Mouse (Mus musculus): ENCODE data around the gene Clptm1. TPM values are rescaled to one million over a fixed set of nuclear protein-coding genes. Genes with fewer than 3 reads are reported as not detected.

Gene Clptm1
- polyA plus RNA-seq (2012; rRNA removed): 81.5 and 83.9 TPM in 2 replicates

DNA sequence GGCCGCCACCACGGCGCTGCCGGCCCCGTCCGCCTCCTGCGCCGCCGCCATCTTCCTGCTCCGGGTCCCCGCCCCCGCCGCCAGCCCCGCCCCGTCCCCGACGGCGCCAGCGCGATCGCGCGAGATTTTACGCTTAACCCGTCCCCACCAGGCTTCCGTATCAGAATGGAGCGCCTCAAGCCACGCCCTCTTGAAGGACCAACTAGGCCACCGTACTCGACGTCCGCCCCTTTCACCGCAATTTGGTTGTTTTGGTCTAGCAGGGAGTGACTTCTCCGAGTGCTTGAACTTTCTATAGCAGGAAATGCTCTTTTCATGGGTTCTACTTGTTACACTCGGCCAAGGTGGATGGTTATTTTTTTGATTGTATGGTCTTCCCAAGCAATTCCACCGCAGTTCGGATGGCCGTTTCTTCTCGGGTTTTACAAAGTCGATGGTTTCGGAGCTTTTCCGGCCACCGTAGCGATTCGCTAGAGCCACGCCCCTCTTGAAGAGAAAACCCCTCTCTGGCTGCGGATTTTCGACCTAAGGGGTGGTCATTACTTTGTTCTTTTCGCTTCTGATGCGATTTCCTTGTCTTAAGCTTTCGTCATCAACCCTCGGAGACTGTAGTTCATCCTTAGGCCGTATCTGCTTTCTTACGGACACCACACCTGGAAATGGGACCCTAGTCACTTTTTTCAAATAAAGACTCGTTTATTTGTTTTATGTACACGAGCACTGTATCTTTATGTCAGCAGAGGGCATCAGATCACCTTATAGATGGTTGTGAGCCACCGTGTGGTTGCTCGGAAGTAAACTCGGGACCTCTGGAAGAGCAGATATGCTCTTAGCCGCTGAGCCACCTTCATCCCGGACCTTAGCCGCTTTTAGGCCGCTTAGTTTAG, at the start of gene Clptm1:
Gene Clptm1, minus strand, starts transcription at position 79 of the 887 bp plus-strand sequence.

DNA sequence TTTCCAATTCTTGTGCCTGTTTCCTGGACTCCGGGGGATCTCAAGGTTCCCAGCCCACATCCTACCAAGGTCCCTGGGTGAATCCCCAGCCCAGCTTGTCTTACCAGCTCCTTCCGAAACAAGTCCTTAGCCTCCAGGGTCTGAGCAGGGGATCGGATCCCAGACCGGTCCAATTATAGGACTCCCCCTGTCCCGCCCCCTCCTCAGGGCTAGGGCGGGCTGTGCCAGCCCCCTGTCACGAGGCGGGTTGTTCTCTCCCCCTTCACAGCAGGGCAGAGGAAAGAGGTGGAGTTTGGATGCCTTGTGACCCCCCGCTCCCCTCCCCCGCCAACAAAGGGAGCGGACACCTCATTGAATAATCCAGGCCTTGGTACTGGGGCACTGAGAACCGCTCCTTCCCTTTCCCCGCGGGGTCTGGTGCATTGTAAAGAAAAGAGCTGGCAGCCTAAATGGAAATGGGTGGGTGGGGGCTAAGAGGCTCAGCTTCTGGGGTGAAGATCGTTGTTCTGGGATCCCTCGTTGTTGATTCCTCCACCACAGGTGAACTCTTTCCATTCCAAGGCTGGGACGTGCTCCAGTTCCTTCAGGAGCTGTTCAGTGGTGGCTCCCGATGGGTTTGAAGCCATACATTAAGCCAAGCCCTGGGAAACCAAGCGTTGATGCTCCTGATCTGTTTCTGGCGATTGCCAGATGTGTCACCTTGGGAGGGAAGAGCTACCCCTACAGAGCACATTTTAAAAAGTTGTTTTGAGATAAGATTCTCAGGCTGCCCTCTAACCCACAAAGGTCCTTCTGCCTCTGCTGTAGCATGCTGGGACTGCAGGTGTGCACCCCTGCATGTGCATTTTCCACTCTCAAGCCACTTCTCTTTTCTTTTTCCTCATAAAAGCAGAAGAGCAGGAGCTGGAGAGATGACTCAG, 34.3 kb upstream of the Clptm1 start, which contains the start of gene Apoe:
Gene Apoe, minus strand, starts transcription at position 282 of the 920 bp plus-strand sequence.

DNA sequence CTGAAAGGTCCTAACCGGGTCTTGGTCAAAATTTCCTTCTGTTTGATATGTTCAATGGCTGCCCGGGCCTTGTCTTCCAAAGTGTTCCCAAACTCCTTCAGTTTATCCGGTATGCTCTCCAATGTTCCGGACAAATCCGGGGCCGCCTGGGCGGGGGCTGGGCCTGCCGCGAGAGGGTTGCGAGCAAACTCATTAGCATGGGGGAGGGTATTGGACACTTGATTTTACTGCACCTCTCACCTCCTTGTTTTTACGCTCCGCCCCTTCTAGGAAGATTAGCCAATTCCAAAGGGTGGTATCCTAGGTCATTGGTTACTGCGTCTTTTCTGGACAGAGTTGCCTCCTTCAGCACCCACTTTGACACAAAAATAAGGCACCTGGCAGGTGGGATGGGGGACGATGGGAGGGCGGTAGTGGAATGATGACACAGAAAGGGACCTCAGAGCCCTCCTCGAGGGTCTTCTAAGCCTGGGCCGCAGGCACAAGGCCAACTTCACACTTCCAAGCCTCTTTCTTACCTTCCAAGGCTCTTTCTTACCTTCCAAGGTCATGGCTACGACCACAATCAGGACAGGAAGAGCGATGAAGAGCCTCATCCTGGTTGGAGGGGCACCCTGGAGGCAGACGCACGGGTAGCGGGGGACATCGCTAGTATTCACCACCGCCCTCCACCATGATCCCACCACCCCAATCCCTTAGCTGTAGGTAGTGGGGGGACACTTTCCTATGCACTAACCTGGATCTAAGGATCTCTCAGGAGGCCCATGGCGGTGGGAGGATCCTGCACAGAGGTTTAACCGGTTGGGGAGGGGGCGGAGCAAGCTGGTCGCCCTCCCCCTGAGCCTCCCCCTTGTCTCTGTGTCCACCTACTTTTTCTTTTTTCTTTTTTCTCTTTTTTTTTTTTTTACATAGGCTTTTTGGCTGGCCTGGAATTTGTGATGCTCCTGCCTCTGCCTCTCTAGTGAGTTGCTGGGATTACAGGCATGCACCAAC, 27.3 kb upstream of the Clptm1 start, which contains the start of gene Apoc1:
Gene Apoc1, minus strand, starts transcription at position 788 of the 993 bp plus-strand sequence.

DNA sequence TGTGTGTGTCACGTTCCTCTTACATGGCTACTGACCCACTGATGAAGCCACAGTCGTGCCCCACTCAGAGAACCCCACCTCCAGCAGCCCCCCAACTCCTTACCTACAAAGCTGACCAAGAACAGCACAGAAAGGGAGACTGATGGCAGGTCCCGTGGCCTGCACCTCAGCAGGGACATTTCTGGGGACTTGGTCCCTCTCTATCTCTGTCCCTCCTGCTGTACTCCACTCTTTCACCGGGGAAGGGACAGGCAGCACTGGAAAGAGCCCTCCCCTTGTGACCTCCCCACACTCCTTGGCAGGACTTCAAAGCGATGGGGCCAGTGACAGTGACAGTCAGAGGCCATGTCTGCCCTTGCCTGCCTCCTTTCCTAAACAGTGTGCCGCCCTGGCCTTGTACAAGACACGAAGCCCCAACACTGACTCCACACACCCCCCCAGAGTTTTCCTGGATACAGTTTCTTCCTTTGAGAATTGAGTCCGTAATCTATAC, 16.4 kb upstream of the Clptm1 start, which contains the start of the genes Gm44805 and Apoc4:
Gene Gm44805, minus strand, starts transcription at position 222 of the 493 bp plus-strand sequence.
Gene Apoc4, minus strand, starts transcription at position 278 of the 493 bp plus-strand sequence.

DNA sequence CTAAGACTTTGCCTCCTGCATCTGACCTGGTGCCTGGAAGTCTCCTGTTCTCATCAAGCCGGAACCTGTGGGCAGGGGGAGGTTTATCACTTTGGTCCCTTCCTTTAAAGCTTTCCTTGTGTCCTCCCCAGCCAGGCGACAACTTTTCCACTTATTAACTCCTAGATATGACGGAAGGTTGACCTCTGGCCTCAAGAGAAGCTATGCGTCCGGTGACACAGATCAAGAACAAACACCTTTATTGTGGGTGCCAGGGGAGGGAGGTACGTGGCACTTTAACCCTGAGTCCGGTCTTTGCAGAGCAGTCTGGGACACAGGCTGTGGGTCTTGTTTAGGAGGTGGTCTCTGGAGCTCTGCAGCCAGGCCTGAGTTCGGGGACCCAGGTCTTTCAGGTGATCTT, 13.0 kb upstream of the Clptm1 start, which contains the start of gene Apoc2:
Gene Apoc2, minus strand, starts transcription at position 70 of the 400 bp plus-strand sequence.

DNA sequence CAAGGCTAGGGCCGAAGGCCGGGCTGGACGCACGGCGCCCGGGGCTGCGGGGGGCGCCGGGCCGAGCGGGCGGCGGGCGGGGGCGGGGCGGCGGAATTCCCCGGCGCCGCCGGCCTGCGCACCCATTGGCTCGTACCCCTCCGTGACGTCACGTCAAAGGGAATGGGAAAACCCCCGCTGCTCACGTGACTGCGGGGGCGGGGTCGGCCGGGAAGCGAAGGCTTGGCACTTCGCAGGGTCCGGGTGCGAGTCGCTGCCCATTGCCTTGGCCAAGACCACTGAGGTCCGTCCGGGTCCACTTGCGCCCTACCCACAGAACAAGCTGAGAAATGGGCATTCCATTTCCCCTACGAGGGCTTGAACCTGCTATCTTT, 35.5 kb downstream of the Clptm1 start, which contains the start of gene Relb:
Gene Relb, minus strand, starts transcription at position 78 of the 374 bp plus-strand sequence.

DNA sequence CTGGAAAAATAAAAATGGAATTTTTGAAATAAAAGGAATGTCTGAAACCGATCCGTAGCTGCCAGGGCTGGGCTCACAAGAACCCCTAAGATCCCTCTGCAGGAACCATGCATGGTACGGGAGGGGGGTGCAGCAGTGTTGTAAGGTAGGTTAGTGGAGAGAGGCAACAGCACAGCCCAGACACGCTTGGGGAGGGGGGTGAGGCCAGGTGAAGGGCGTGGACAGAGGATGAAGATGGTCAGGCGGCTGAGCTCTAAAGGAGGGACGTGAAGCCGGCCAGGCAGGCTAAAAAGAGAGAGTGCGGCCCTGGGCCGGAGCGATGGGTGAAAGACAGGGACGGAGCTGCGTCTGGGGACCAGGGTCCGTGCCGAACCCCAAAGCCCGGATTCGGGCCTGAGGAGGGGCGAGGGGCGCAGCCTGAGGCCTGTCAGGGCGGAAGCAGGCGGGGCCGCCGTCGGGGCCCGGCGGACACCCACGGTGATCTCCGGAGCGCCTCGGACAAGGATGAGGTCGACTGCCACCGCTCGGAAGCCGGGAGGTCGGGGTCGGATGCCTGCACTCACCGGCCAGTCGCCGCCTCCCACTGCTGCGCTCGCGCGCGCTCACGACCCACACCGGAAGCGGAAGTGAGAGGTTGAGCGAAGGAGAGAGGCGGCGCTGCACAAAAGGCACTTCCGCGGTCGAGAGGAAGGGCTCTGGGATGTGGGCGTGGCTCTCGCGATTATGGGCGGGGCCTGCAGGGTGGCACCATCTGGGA, 60.8 kb downstream of the Clptm1 start, which contains the start of gene Clasrp:
Gene Clasrp, minus strand, starts transcription at position 638 of the 757 bp plus-strand sequence.

Other genes with a start within 250 kb of the Clptm1 start
- gene Mark4, start 206.2 kb downstream of the Clptm1 start, polyA plus RNA-seq (2012; rRNA removed): 51.1 and 55.1 TPM in 2 replicates
- gene Exoc3l2, start 201.7 kb downstream of the Clptm1 start, polyA plus RNA-seq (2012; rRNA removed): 0.85 and 1.6 TPM in 2 replicates
- 9.1 and 10.5 TPM in 2 replicates for gene Bloc1s3, start 156.7 kb downstream of the Clptm1 start, polyA plus RNA-seq (2012; rRNA removed)
- 34.1 and 35.1 TPM in 2 replicates for gene Trappc6a, start 156.6 kb downstream of the Clptm1 start, polyA plus RNA-seq (2012; rRNA removed)
- 0.33 and 0.34 TPM in 2 replicates for gene Nkpd1, start 147.2 kb downstream of the Clptm1 start, polyA plus RNA-seq (2012; rRNA removed)
- 96.0 and 96.5 TPM in 2 replicates for gene Ppp1r37, start 102.0 kb downstream of the Clptm1 start, polyA plus RNA-seq (2012; rRNA removed)
- gene Zfp296, start 87.7 kb downstream of the Clptm1 start, polyA plus RNA-seq (2012; rRNA removed): 0.96 and 1.3 TPM in 2 replicates
- 63.7 and 64.1 TPM in 2 replicates for gene Gemin7, start 87.4 kb downstream of the Clptm1 start, polyA plus RNA-seq (2012; rRNA removed)
- gene Clasrp, start 60.5 kb downstream of the Clptm1 start, polyA plus RNA-seq (2012; rRNA removed): 169 and 179 TPM in 2 replicates
- 4.5 and 8.3 TPM in 2 replicates for gene Relb, start 35.6 kb downstream of the Clptm1 start, polyA plus RNA-seq (2012; rRNA removed)
- gene Apoc2, start 12.9 kb upstream of the Clptm1 start, polyA plus RNA-seq (2012; rRNA removed): 0.18 and 0.39 TPM in 2 replicates
- not detected in 2 replicates for gene Gm44805, start 16.4 kb upstream of the Clptm1 start, polyA plus RNA-seq (2012; rRNA removed)
- gene Apoc4, start 16.4 kb upstream of the Clptm1 start, polyA plus RNA-seq (2012; rRNA removed): not detected in 2 replicates
- gene Apoc1, start 27.6 kb upstream of the Clptm1 start, polyA plus RNA-seq (2012; rRNA removed): 1.4 and 1.9 TPM in 2 replicates
- gene Apoe, start 34.2 kb upstream of the Clptm1 start, polyA plus RNA-seq (2012; rRNA removed): 310 and 317 TPM in 2 replicates
- 100.0 and 101 TPM in 2 replicates for gene Tomm40, start 50.4 kb upstream of the Clptm1 start, polyA plus RNA-seq (2012; rRNA removed)
- gene Nectin2, start 85.5 kb upstream of the Clptm1 start, polyA plus RNA-seq (2012; rRNA removed): 36.1 and 40.6 TPM in 2 replicates
- 9.6 and 26.2 TPM in 2 replicates for gene Bcam, start 106.0 kb upstream of the Clptm1 start, polyA plus RNA-seq (2012; rRNA removed)
- gene Cblc, start 131.8 kb upstream of the Clptm1 start, polyA plus RNA-seq (2012; rRNA removed): 0.16 and 0.75 TPM in 2 replicates
- gene Bcl3, start 157.7 kb upstream of the Clptm1 start, polyA plus RNA-seq (2012; rRNA removed): 0.91 and 2.3 TPM in 2 replicates
- gene Gm19345, start 187.0 kb upstream of the Clptm1 start, polyA plus RNA-seq (2012; rRNA removed): 10.0 and 11.8 TPM in 2 replicates
- gene Ceacam16, start 196.3 kb upstream of the Clptm1 start, polyA plus RNA-seq (2012; rRNA removed): 0.04 TPM in 1 of 2 replicates, not detected in the other
- 0.10 TPM in 1 of 2 replicates, not detected in the other for gene Ceacam19, start 222.9 kb upstream of the Clptm1 start, polyA plus RNA-seq (2012; rRNA removed)

Measured in central nervous system, embryonic 14 days (tissue).